Mouse (Mus musculus) left cerebral cortex, adult 2 months (tissue): ENCODE results near the gene Mapk10. TPM values are rescaled to one million over a fixed set of nuclear protein-coding genes. Genes with fewer than 3 reads are reported as not detected.

Experiments
- DNase-seq, 2 experiments: peaks; one replicate each; pipeline ENCODE4 v3.0.0; 2021 to 2022; ENCODE audit warnings: low spot score in 2 of 2, mixed read lengths in 1 of 2; ENCODE audit errors: extremely low spot score in 1 of 2
- H3K27ac ChIP-seq: fragments of 200-600 bp; 2 replicates; pipeline ENCODE4 v1.8.1; 2022
- H3K4me3 ChIP-seq: fragments of 200-600 bp; 2 replicates; pipeline ENCODE4 v1.8.1; 2022
- CTCF ChIP-seq: fragments of 200-600 bp; IDR thresholded peaks from 2 replicates; pipeline ENCODE4 v1.8.1; 2022; ENCODE audit warnings: antibody characterized with exemption, mild to moderate bottlenecking, moderate library complexity
- intact Hi-C: fragments of 180-260 bp; cut with DNase I; formaldehyde crosslinking; loops from one replicate; pipeline ENCODE4 v1.15.1; 2025
- long read RNA-seq, 2 experiments: library from polyadenylated mRNA; stranded (forward); transcript quantifications; one replicate each; pipeline ENCODE4 v2.0.0; 2021; ENCODE audit warnings: borderline mapping rate in 2 of 2
- total RNA-seq, 2 experiments: library from RNA; stranded (reverse); gene quantifications; 2 replicates each; pipeline ENCODE4 v1.2.3; 2021

Gene Mapk10
- 100 to 1,000 TPM; 475 to 532 TPM for total RNA-seq
- long read RNA-seq, experiment 1, full-length matches to known transcripts: 106 of 298 reads
- long read RNA-seq, experiment 1, partial matches to known transcripts: 34 of 298 reads
- long read RNA-seq, experiment 1, other reads (novel, unspliced or antisense): 158 of 298 reads
- long read RNA-seq, experiment 2, full-length matches to known transcripts: 54 of 183 reads
- long read RNA-seq, experiment 2, partial matches to known transcripts: 13 of 183 reads
- long read RNA-seq, experiment 2, other reads (novel, unspliced or antisense): 116 of 183 reads

GRCm38 (mm10) chr5:103211101-103211848 is at the start of gene Mapk10:
Gene Mapk10, minus strand, starts transcription at chr5:103211334.
- no peak for TF ChIP-seq CTCF
- Histone ChIP-seq H3K4me3 (peak within 1 kb of the TSS; percentile 53), H3K27ac (peak within 1 kb of the TSS; percentile 96)
- DNase-seq: peak; percentile 85
- intact Hi-C loops: loop anchor here (1.0 kb wide), 1 partner anchor 50 kb away; no protein-coding TSS in a partner anchor

- intact Hi-C loops: no loop called here
- DNase-seq: no peak
- TF ChIP-seq CTCF: no peak
- Histone ChIP-seq H3K27ac (no peak overlapping the region), H3K4me3 (no peak overlapping the region)
Observed at GRCm38 (mm10) chr5:103256144-103256543, 45.0 kb upstream of the Mapk10 start.

- DNase-seq: no peak
- Histone ChIP-seq H3K27ac (no peak overlapping the region), H3K4me3 (no peak overlapping the region)
- TF ChIP-seq CTCF: no peak
- intact Hi-C loops: no loop called here
Observed at GRCm38 (mm10) chr5:103242430-103242829, 31.3 kb upstream of the Mapk10 start.

GRCm38 (mm10) chr5:103231822-103232221 is 20.7 kb upstream of the Mapk10 start:
- DNase-seq: no peak
- intact Hi-C loops: no loop called here
- TF ChIP-seq CTCF: no peak
- no peak overlapping the region for H3K4me3 ChIP-seq
- H3K27ac ChIP-seq: no peak overlapping the region

GRCm38 (mm10) chr5:103230334-103230733 is 19.2 kb upstream of the Mapk10 start:
- DNase-seq: no peak
- H3K27ac ChIP-seq: no peak overlapping the region
- no peak overlapping the region for H3K4me3 ChIP-seq
- intact Hi-C loops: no loop called here
- TF ChIP-seq CTCF: no peak

DNA sequence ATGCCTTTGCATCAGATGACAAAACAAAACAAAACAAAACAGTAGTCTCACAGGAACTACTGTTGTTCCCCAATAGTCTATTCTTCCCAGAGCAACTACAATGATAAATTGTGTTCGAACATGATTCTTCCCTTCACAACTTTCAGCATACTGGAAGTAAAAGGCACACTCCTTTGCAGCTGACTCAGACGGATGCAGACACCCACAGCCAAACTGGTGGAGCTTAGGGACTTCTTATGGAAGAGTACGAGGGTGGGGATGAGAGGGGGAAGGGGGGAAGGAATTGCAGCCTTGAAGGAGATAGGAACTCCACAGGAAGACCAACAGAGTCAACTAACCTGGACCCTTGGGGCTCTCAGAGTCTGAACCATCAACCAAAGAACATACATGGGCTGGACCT is 18.2 kb upstream of the Mapk10 start:
- H3K27ac ChIP-seq: no peak overlapping the region
- DNase-seq: no peak
- no peak overlapping the region for H3K4me3 ChIP-seq
- intact Hi-C loops: no loop called here
- TF ChIP-seq CTCF: no peak

DNA sequence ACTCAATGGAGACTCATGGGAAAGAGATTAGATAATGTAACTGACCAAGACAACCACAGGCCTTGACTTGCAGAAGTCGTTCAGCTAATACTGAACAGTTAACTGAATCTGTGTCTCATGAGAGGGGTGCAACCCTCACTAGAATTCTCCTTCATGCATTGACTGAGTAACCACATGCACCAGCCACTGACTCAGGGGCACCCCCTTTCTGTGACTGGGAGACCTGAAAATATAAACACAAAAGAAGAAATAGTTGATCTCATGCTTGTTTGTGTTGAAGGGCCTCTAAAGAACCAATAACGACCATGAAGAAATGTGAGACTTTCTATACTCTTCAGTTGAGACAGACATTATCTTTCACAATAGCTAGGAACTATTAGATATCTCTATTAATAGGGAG is 10.9 kb upstream of the Mapk10 start:
- H3K27ac ChIP-seq: no peak overlapping the region
- H3K4me3 ChIP-seq: no peak overlapping the region
- no peak; the same call in none of the 2 replicates for TF ChIP-seq CTCF
- DNase-seq: no peak
- intact Hi-C loops: no loop called here

GRCm38 (mm10) chr5:103210644-103211043 is 490 bp downstream of the Mapk10 start:
- H3K27ac ChIP-seq: peak overlapping the region; percentile 96
- TF ChIP-seq CTCF: no peak
- no peak for DNase-seq
- intact Hi-C loops: loop anchor here (1.0 kb wide), 1 partner anchor 49 kb away; no protein-coding TSS in a partner anchor
- H3K4me3 ChIP-seq: peak overlapping the region; percentile 53

DNA sequence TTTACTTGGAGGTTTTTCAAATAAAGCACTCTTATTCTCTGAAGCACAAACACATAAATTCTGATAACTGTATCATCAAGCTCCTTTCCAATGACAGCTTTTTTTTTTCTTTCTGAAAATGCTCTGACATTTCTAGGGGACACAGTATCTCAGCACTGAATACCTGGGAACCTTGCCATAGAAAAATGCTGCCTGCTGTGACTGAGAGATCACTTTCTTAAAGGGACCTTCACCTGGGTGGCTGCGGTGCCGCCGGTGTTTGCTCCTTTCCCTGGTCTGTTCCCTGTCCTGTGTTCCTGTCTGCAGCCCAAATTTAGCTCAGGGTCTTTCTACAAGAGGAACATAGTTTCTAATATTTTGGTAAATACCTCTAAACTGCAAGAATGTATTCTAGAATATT is 1.1 kb downstream of the Mapk10 start:
- Histone ChIP-seq H3K4me3 (peak overlapping the region; percentile 53), H3K27ac (peak overlapping the region; percentile 96)
- no peak for TF ChIP-seq CTCF
- DNase-seq: no peak
- intact Hi-C loops: no loop called here

DNA sequence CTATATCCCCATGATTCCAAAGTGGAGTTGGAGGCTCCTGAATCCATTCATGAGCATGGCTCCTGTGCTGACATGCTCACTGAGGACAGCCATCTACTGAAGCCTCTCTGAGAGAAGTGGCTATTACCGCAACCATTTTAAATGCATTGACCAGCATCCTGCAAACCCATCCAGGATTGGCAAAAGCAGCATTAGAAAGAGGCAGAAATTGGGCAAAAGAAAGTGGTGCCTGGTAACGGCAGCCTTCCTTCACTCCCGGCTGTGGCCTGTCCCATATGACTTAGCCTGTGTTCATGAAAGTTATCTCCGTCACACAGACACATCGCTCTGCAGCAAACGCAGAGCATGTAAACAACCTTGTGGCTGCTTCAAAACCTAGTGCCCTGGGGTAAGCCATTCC is 1.6 kb downstream of the Mapk10 start:
- intact Hi-C loops: loop anchor here (2.0 to 5.0 kb wide), 3 partner anchors 112 to 189 kb away; no protein-coding TSS in a partner anchor
- H3K27ac ChIP-seq: peak overlapping the region; percentile 96
- no peak for TF ChIP-seq CTCF
- peak overlapping the region; percentile 53 for H3K4me3 ChIP-seq
- DNase-seq: no peak

DNA sequence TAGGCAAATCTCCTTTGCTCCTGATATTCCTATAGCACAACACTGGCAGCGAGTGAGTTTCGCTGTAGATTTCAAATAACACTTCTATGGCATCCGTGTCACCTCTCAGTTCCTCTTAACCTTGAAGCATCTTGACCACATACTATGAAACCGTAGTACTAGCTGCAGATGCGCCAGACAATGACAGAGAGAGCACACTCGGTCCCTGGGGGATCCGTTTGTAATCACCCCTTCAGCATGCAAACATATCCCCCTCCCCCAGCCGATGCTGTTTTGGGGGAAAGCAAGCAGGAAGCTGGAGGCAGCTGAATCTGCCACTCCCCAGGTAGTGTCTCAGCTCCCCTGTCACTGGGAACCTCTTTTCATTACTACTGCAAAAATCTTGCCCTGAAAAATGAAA is 2.3 kb downstream of the Mapk10 start:
- DNase-seq: peak in 1 of 2 experiments; percentile 43
- peak overlapping the region; percentile 53 for H3K4me3 ChIP-seq
- intact Hi-C loops: loop anchor here (2.0 to 5.0 kb wide), 3 partner anchors 112 to 188 kb away; no protein-coding TSS in a partner anchor
- no peak for TF ChIP-seq CTCF
- H3K27ac ChIP-seq: peak overlapping the region; percentile 96

DNA sequence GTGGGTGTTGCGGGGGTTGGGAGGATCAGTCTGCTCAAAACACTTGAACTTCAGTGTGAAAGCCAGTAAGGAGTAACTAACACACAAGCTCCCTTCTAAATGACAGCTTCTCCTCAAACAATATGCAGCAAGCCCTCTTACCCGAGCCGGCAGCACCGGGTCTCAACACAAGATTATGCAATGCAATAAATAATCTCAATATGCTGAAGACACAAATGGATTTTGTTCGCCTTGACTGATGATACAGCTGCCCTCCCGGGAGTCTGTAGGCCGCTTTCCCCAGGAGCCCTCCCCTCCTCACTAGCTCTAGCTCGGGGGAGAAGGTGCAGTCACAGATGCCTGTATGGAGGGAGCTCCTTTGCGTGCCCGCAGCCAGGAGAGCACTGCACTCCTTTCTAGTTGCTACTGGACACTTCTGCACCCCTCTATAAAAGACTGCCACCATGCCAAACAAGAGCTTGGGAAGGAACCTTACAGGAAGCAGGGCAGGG is 3.1 kb downstream of the Mapk10 start:
- no peak for TF ChIP-seq CTCF
- peak overlapping the region; percentile 53 for H3K4me3 ChIP-seq
- H3K27ac ChIP-seq: peak overlapping the region; percentile 96
- intact Hi-C loops: loop anchor here (2.0 to 5.0 kb wide), 3 partner anchors 111 to 187 kb away; no protein-coding TSS in a partner anchor
- peak; percentile 30 for DNase-seq
